8 mouse cellular contexts compared by ENCODE assay signal in genomic region chr9:65347112-65347850, GRCm38 (mm10). TPM values are rescaled to one million over a fixed set of nuclear protein-coding genes. Genes with fewer than 3 reads are reported as not detected.
A peak's percentile ranks its signal among the peaks of the same experiment; 100 is the strongest.
DNase-seq lines count a peak whose midpoint lies in the region; ATAC-seq and TF ChIP-seq lines count a peak whose summit lies in the region.

No protein-coding gene starts in this region.

- no peaks in the 10 kb centered on the region for H3K27me3 ChIP-seq in kidney, postnatal 0 days (ENCODE audit: insufficient read depth, low read length)
- no peaks in the 10 kb centered on the region for H3K27me3 ChIP-seq in hindbrain, embryonic 15.5 days
- H3K27me3 ChIP-seq in midbrain, embryonic 16.5 days (ENCODE audit: control insufficient read depth, insufficient read depth, low read depth, low read length): no peaks in the 10 kb centered on the region

- DNase-seq in kidney, postnatal 0 days (ENCODE audit: low spot score): no peak
- DNase-seq in kidney, postnatal 4 days: no peak
- DNase-seq in c-Kit-positive CD71-negative TER-119-negative erythroid progenitor cells, embryonic 14.5 days (ENCODE audit: low read depth): peak; percentile 20
- DNase-seq in layer of hippocampus, adult 9-10 months (ENCODE audit: low spot score): no peak
- DNase-seq in spleen, adult 18-20 months: no peak

- peaks cover 6% of the 10 kb centered on the region; the same call in 1 of the 2 replicates for H3K4me1 ChIP-seq in kidney, postnatal 0 days (replicated peaks; ENCODE audit: insufficient read depth, low read length)
- H3K4me1 ChIP-seq in hindbrain, embryonic 15.5 days (replicated peaks): peaks cover 30% of the 10 kb centered on the region
- peaks cover 15% of the 10 kb centered on the region for H3K4me1 ChIP-seq in midbrain, embryonic 16.5 days (ENCODE audit: control insufficient read depth, insufficient read depth, low read length)

- ATAC-seq in kidney, postnatal 0 days (replicated peaks; ENCODE audit: low FRiP score, low read depth): no peak
- no peak for ATAC-seq in hindbrain, embryonic 15.5 days (ENCODE audit: low FRiP score, low read depth)
- ATAC-seq in midbrain, embryonic 16.5 days: no peak
- no peak for ATAC-seq in inflammation-experienced regulatory T-cells, adult 6 months

- peak overlapping the region; percentile 76 for H3K4me2 ChIP-seq in kidney, postnatal 0 days (ENCODE audit: low read length)
- peak overlapping the region; percentile 92 for H3K4me2 ChIP-seq in hindbrain, embryonic 15.5 days
- peak overlapping the region; percentile 98 for H3K4me2 ChIP-seq in midbrain, embryonic 16.5 days (ENCODE audit: low read length)

- peak overlapping the region; percentile 99 for H3K27ac ChIP-seq in kidney, postnatal 0 days
- H3K27ac ChIP-seq in hindbrain, embryonic 15.5 days (replicated peaks): no peak overlapping the region
- no peak overlapping the region for H3K27ac ChIP-seq in midbrain, embryonic 16.5 days (ENCODE audit: low read length)

- H3K9ac ChIP-seq in kidney, postnatal 0 days (ENCODE audit: low read depth, low read length): peak overlapping the region; percentile 99
- H3K9ac ChIP-seq in hindbrain, embryonic 15.5 days: peak overlapping the region; percentile 93
- H3K9ac ChIP-seq in midbrain, embryonic 16.5 days (ENCODE audit: low read depth, low read length): peak overlapping the region; percentile 95

- no peak for TF ChIP-seq CTCF in kidney, postnatal 0 days (IDR thresholded peaks at IDR 0.05; ENCODE audit: low read depth)

- H3K9me3 ChIP-seq in kidney, postnatal 0 days (replicated peaks; ENCODE audit: low read length): no peaks in the 10 kb centered on the region
- no peaks in the 10 kb centered on the region for H3K9me3 ChIP-seq in hindbrain, embryonic 15.5 days
- H3K9me3 ChIP-seq in midbrain, embryonic 16.5 days (replicated peaks; ENCODE audit: control insufficient read depth, low read length, poor library complexity, severe bottlenecking): no peaks in the 10 kb centered on the region

- no peaks in the 10 kb centered on the region for H3K36me3 ChIP-seq in kidney, postnatal 0 days (ENCODE audit: insufficient read depth, low read length)
- H3K36me3 ChIP-seq in hindbrain, embryonic 15.5 days: no peaks in the 10 kb centered on the region
- H3K36me3 ChIP-seq in midbrain, embryonic 16.5 days (ENCODE audit: control insufficient read depth, insufficient read depth, low read length): no peaks in the 10 kb centered on the region

- H3K4me3 ChIP-seq in kidney, postnatal 0 days (replicated peaks; ENCODE audit: low read depth, low read length): peak overlapping the region; percentile 99
- H3K4me3 ChIP-seq in hindbrain, embryonic 15.5 days: peak overlapping the region; percentile 85
- H3K4me3 ChIP-seq in midbrain, embryonic 16.5 days (ENCODE audit: low read depth, low read length): peak overlapping the region; percentile 98

- 40% methylated on average over 8 of the region's 8 CpGs for WGBS in kidney, postnatal 0 days
- 48% methylated on average over 8 of the region's 8 CpGs for WGBS in hindbrain, embryonic 15.5 days
- 51% methylated on average over 8 of the region's 8 CpGs for WGBS in midbrain, embryonic 16.5 days

RNA-seq across cellular contexts. Expression of gene Pdcd7, which starts 1.4 kb away (rescaled TPM):
- polyA plus RNA-seq in kidney, postnatal 0 days (2015; fragmentation: Nextera tagmentation; extraction: Ambion mirVana): 9.1 and 10.3 TPM in 2 replicates
- polyA plus RNA-seq in hindbrain, embryonic 15.5 days (2015; fragmentation: Nextera tagmentation; extraction: Ambion mirVana): 9.7 and 9.8 TPM in 2 replicates
- 6.5 and 7.2 TPM in 2 replicates for polyA plus RNA-seq in midbrain, embryonic 16.5 days (2015; fragmentation: Nextera tagmentation; extraction: Ambion mirVana)
- polyA plus RNA-seq in inflammation-experienced regulatory T-cells, adult 6 months (2017; shearing (Covaris generic)): 1 to 10 TPM; 4.3 to 6.0 (median 5.8) TPM

RNA-seq across cellular contexts. Expression of gene Ubap1l, which starts 13.6 kb away (rescaled TPM):
- polyA plus RNA-seq in kidney, postnatal 0 days (2015; fragmentation: Nextera tagmentation; extraction: Ambion mirVana): 0.08 and 0.10 TPM in 2 replicates
- polyA plus RNA-seq in hindbrain, embryonic 15.5 days (2015; fragmentation: Nextera tagmentation; extraction: Ambion mirVana): 2.5 and 3.3 TPM in 2 replicates
- polyA plus RNA-seq in midbrain, embryonic 16.5 days (2015; fragmentation: Nextera tagmentation; extraction: Ambion mirVana): 2.1 and 2.7 TPM in 2 replicates
- under 1 TPM in 1 of 3 experiments, not detected in 2; 0.54 TPM for polyA plus RNA-seq in inflammation-experienced regulatory T-cells, adult 6 months (2017; shearing (Covaris generic))

RNA-seq across cellular contexts. Expression of gene Kbtbd13, which starts 44.2 kb away (rescaled TPM):
- polyA plus RNA-seq in kidney, postnatal 0 days (2015; fragmentation: Nextera tagmentation; extraction: Ambion mirVana): 1.2 and 1.5 TPM in 2 replicates
- 0.41 and 0.78 TPM in 2 replicates for polyA plus RNA-seq in hindbrain, embryonic 15.5 days (2015; fragmentation: Nextera tagmentation; extraction: Ambion mirVana)
- polyA plus RNA-seq in midbrain, embryonic 16.5 days (2015; fragmentation: Nextera tagmentation; extraction: Ambion mirVana): 0.50 and 0.67 TPM in 2 replicates
- not detected for polyA plus RNA-seq in inflammation-experienced regulatory T-cells, adult 6 months (2017; shearing (Covaris generic))

RNA-seq across cellular contexts. Expression of gene Rasl12, which starts 51.0 kb away (rescaled TPM):
- polyA plus RNA-seq in kidney, postnatal 0 days (2015; fragmentation: Nextera tagmentation; extraction: Ambion mirVana): 10.4 and 10.7 TPM in 2 replicates
- polyA plus RNA-seq in hindbrain, embryonic 15.5 days (2015; fragmentation: Nextera tagmentation; extraction: Ambion mirVana): 7.6 TPM in 2 replicates
- polyA plus RNA-seq in midbrain, embryonic 16.5 days (2015; fragmentation: Nextera tagmentation; extraction: Ambion mirVana): 7.1 and 8.4 TPM in 2 replicates
- polyA plus RNA-seq in inflammation-experienced regulatory T-cells, adult 6 months (2017; shearing (Covaris generic)): under 1 TPM in 2 of 3 experiments, not detected in 1; 0.23 to 0.89 TPM

RNA-seq across cellular contexts. Expression of gene Clpx, which starts 53.2 kb away (rescaled TPM):
- 59.5 and 62.3 TPM in 2 replicates for polyA plus RNA-seq in kidney, postnatal 0 days (2015; fragmentation: Nextera tagmentation; extraction: Ambion mirVana)
- 37.1 and 40.3 TPM in 2 replicates for polyA plus RNA-seq in hindbrain, embryonic 15.5 days (2015; fragmentation: Nextera tagmentation; extraction: Ambion mirVana)
- 38.0 and 42.2 TPM in 2 replicates for polyA plus RNA-seq in midbrain, embryonic 16.5 days (2015; fragmentation: Nextera tagmentation; extraction: Ambion mirVana)
- polyA plus RNA-seq in inflammation-experienced regulatory T-cells, adult 6 months (2017; shearing (Covaris generic)): 10 to 100 TPM; 29.8 to 41.8 (median 37.4) TPM
